Mouse (Mus musculus) neural tube, embryonic 10.5 days (tissue): ENCODE data around the gene Exoc4.

ENCODE experiments used
- DNase-seq: peaks from one replicate; pipeline ENCODE4 v3.0.0-alpha.2; 2017; ENCODE audit warnings: low spot score; ENCODE audit errors: extremely low spot score

The Exoc4 gene

DNA sequence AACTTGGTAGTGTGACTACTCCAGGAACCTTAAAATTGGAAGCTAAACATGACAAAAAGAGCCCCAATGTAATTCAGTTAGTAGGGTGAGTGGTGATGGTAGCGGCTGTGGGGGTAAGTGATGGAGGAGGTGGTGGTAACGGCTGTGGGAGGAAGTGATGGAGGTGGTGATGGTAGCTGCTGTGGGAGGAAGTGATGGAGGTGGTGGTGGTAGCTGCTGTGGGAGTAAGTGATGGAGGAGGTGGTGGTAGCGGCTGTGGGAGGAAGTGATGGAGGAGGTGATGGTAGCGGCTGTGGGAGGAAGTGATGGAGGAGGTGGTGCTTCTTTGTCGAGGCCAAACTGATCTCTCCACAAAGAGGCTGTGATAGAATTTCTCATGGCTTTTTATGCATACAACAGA, 369.7 kb downstream of the Exoc4 start:
- no peak for DNase-seq

DNA sequence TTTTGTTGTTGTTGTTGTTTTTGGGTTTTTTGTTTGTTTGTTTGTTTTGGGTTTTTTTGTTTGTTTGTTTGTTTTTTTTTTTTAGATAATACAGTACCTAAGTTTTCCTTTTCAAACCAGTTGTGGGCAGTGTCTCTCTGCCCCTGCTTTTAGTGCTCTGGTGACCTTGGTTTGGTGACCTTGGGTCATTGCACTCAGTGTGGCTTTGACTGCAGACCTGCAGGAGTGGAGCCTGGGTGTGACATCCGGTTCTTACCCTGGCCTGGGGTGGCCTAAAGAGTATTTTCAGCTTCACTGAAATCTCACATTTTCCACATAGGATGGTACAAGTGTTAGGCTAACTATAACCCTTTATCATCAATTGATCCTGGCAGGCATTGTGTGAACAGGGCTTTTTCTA, 371.8 kb downstream of the Exoc4 start:
- DNase-seq, result no peak

- no peak for DNase-seq
Measured at GRCm38 (mm10) chr6:33625931-33626330, 377.0 kb downstream of the Exoc4 start.

DNA sequence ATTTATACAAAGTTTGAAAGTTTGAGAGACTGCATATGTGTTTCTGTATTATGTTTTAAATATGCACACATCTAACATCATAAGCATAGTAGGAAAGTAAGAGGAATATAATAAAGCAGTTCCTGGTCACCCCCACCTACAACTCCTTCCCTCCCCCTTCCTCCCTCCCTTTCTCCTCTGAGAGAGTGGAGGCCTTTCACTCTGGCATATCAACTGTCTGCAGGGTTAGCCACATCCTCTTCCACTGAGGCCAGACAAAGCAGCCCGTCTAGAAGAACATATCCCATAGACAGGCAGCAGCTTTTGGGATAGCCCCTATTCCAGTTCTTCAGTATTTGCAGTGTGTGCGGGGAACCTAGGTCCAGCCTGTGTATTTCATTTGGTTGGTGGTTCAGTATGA, 382.2 kb downstream of the Exoc4 start:
- no peak for DNase-seq

GRCm38 (mm10) chr6:33637192-33637591, 388.3 kb downstream of the Exoc4 start:
- DNase-seq, result no peak

- peak; percentile 26 for DNase-seq
Measured at GRCm38 (mm10) chr6:33681778-33682640, 433.1 kb downstream of the Exoc4 start.

DNA sequence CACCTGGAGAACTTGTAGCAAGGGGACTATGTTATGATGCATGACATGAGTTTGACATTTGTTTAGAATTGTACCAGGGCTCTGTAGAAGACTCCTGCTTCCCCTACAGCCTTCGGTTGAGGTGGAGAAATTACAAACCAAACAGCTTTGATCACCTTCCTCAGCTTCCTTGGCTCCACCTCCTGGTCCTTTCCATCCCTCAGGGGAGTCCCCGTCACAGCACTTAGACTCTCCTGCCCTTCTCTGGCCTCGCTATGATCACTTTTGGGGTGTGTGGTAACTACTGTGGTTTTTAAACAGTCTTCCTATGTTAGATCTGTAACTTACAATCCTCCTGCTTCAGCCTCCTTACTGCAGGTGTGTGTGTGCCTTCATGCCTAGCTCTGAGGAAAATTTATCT, 434.6 kb downstream of the Exoc4 start:
- DNase-seq, result no peak

DNA sequence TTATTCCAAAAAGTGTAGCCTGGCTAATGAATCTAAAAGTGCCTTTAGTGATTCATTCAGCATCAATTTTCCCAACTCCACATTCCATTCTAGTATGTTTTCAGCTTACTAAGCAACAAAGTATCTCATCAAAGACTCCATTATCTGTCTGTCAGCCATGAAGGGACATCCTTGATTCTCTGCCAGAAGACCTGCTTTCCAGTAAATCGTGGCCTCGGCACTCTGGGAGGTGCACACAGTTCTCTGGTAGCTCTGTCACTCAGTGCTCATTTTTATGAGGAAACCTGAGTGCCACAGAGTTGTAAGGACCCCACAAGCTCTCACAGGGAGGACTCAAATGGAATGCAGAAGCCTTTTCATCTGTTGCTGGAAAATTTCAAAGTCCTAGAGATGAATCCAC, 436.4 kb downstream of the Exoc4 start:
- DNase-seq, result no peak

DNA sequence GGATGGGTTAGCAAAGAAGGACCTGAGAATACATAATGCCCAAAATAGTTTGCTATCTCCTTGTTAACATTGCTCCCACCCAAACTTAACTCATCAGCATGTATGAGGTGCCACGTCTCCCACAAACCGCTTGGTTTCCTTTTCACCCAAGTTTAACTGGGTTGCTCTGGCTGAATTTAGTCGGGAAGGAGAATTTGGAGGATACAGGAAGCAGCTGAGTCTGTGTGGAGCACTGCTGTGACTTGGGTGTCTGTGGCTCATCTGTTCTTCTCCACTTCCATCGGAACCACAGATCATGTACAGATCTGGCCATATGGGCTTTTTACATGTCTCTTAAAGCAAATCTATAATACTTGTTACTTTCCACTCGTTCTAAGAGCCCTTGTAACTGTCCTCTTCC, 441.7 kb downstream of the Exoc4 start:
- DNase-seq, result no peak

GRCm38 (mm10) chr6:33696976-33697375, 448.1 kb downstream of the Exoc4 start:
- DNase-seq, result no peak

DNA sequence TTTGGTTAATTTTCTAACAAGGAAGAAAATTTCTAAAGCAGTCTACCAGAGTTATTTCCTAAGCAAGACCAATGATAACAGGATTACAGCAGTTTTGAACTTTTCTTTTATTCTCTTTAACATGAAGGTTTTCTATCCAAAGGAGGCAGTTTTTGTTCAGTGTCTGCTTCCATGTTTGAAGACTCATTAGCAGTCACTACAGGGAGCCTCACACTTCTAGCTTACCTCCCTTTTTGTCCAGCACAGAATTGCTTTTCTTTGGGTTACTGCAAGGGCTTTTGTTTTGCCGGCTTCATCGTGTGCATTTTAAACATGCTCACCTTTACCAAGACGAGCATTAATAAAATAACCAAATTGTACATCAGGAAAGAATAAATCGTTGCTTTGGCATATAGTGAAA, 460.0 kb downstream of the Exoc4 start:
- no peak for DNase-seq

DNA sequence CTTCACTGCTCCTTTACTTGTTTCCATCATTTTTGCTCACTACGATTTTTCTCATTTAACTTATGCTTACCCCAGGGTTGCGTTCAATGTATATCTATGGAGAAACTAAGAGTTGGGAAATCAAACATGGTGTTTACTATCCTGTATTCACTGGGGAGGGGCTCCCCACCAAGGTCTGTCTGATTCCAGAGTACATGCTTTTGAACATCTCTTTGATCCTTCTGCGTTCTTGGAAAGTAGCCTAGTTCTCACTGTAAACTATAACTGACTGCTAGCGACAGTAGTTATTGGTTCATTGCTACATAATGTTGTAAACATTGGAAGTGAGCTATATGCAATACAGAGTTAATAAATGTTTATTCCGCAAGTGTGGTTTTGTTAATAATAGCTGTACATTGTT, 460.5 kb downstream of the Exoc4 start:
- DNase-seq, result no peak

DNA sequence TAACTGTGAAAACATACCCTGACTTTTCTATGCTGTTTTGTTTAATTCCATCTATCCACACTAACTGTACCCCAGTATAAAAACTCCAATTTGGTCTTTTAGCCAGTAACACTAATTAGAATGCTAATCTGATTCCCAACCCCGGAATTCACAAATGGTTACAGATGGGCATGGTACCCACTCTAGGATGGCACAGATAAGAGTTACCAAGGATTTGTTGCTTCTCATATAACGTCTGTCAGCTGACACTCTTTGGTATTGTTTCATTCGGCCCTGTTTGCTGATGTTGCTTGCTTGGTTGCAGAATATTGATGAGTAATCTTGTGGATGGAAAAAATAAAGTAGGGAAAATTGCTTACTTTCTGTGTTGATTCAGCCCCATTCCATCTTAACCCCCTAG, 462.9 kb downstream of the Exoc4 start:
- DNase-seq, result no peak

DNA sequence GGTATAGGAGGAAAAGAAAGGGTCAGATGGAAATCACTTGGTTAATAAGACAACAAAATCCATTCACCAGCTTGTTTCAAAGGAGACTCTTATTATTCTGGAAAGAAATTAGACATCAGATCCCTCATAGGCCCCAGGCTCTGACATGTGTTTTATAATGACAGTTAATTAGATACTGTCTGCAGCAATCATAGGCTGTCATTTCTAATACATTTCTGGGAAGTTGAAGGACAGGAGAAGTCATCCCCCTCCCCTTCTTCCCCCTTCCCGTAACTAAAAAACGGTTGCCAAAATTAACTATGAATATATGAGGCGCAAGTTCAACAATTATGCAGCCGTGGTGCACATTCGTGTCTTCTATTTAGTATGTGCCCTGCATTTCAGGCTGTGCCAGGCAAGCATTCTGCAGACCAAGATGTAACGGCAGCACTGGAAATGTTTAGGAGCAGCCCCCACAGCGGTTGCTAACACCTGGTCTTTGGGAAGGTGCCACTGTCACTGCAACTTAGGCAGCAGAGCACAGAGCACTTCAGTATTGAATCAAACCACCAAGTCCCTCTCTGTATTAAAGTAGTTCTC, 463.7 kb downstream of the Exoc4 start:
- DNase-seq, result no peak

GRCm38 (mm10) chr6:33716254-33716965, 467.5 kb downstream of the Exoc4 start:
- DNase-seq, result no peak

DNA sequence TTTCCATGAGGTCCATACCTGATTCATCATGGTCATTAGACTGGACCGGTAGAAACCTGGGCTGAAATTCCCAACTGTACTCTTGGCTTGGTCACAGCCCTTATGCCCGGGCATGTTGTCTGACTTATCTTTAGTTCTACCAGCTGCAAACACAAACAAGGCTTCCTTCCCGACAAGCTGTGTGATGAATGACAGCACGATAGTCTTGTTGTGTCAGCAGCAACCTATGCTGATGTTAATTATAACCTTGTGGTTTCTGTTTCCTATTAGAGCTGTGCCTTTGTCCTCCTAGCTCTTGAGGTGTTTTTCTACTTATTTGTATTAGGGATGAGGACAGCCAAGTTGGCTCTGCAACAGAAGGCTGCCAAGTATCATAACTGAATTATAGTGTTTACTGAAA, 472.3 kb downstream of the Exoc4 start:
- no peak for DNase-seq

DNA sequence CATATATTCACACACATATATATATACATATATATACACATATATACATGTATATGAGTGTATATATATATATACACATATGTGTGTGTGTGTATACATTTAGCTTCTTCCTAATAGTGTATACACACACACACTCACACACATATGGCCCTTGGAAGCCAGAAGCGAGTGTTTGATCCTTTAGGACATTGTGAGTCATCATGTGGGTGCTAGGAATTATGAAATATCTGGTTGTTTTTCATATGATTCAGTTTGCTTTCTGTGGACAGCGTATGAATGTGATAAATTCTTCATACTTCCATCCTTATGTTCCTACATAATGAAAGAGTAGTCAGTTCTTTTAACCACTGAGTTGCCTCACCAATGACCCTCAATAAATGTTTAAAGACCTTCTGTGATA, 473.9 kb downstream of the Exoc4 start:
- DNase-seq, result no peak

GRCm38 (mm10) chr6:33724596-33724995, 475.7 kb downstream of the Exoc4 start:
- DNase-seq, result no peak

GRCm38 (mm10) chr6:33727271-33727670, 478.4 kb downstream of the Exoc4 start:
- DNase-seq, result no peak

GRCm38 (mm10) chr6:33732214-33732613, 483.3 kb downstream of the Exoc4 start:
- no peak for DNase-seq

- DNase-seq, result no peak
Measured at GRCm38 (mm10) chr6:33733602-33734001, 484.7 kb downstream of the Exoc4 start.

DNA sequence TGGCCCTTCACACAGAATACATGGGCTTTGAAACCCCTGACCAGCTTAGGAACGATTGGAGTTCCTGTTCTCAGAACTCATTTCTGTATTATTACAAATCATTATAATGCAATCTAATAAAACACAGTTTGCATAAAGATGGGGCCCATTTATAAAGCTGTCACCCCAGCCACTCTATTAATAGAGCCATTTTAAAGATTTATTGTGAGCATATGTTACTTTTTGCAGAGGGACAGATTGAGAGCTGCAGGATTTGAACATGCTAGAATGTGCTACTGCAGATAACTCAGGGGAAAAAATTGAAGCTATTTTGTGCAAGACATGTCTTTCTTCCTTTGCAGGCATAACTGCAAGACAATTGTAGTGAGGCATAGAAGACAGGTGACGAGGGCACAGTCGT, 485.1 kb downstream of the Exoc4 start:
- no peak for DNase-seq
